Mouse (Mus musculus) spleen, postnatal 14 days (tissue): ENCODE measurements around the gene Olfr1097.

ENCODE experiments used
- DNase-seq, 2 experiments: peaks; one replicate each; pipeline ENCODE4 v3.0.0; 2021 to 2022; ENCODE audit warnings: low spot score in 2 of 2

Gene Olfr1097

GRCm38 (mm10) chr2:86892116-86892515 lies at the start of gene Olfr1097:
TSS of gene Olfr1097 (minus strand) at chr2:86892216.
- no peak for DNase-seq

- DNase-seq = no peak
These were observed 34.5 kb upstream of the Olfr1097 start for GRCm38 (mm10) chr2:86926557-86926956.

- no peak for DNase-seq
These were observed 32.4 kb upstream of the Olfr1097 start, which contains the start of gene Olfr1098 for GRCm38 (mm10) chr2:86924445-86924844. TSS of gene Olfr1098 (minus strand) at chr2:86924545.

GRCm38 (mm10) chr2:86905647-86906046 lies 13.6 kb upstream of the Olfr1097 start:
- DNase-seq = no peak

GRCm38 (mm10) chr2:86874702-86875101 lies 17.3 kb downstream of the Olfr1097 start, which contains the start of gene Gm13723:
TSS of gene Gm13723 (minus strand) at chr2:86874802.
- DNase-seq = no peak

GRCm38 (mm10) chr2:86851596-86851995 lies 40.4 kb downstream of the Olfr1097 start, which contains the start of gene Olfr1095:
TSS of gene Olfr1095 (minus strand) at chr2:86851696.
- no peak for DNase-seq
